Mouse (Mus musculus) heart, postnatal 0 days (tissue): ENCODE data around the gene Nup98.

ENCODE experiments used
- CTCF ChIP-seq: IDR thresholded peaks from 2 replicates; pipeline ENCODE4 v1.5.1; 2016; ENCODE audit warnings: antibody characterized with exemption, control low read depth, low read depth
- EP300 ChIP-seq: IDR thresholded peaks from 2 replicates; pipeline ENCODE4 v1.6.1; 2016; ENCODE audit warnings: antibody characterized with exemption, low read depth

DNA sequence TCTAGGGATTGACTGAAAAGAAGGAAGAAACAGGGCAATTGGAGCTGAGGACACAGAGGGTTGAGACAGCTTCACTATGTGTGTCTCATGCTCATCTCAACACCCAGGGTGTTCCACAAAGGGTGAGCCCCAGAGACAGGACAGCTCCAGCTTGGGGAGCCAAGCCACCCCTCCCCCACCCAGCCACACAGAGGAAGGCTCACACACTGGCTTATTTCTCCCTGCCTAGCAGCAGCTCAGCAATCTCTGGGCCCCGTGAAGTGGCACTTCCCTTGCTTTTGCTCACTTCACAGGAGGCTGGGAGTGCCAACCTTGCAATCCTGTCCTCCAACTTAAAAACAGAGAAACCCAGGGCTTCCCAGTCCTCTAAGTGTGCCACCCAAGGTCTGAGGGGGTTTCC lies 35.8 kb upstream of the Nup98 start:
- TF ChIP-seq CTCF (no peak), EP300 (no peak)
